Mouse (Mus musculus) liver, postnatal 0 days (tissue): Measurements from ENCODE around the gene Cks1b. TPM values are rescaled to one million over a fixed set of nuclear protein-coding genes. Genes with fewer than 3 reads are reported as not detected.

Experiments used
- ATAC-seq: fragments of 200-750 bp; cut with Nextera tagmentation; 2 replicates; pipeline ENCODE4 v1.8.0; 2017; ENCODE audit warnings: mild to moderate bottlenecking, moderate library complexity
- DNase-seq: peaks from one replicate; pipeline ENCODE4 v3.0.0-alpha.2; 2016
- H3K27ac ChIP-seq: fragments of 300-500 bp; sonication (generic); 2 replicates; pipeline ENCODE4 v1.5.1; 2014; ENCODE audit warnings: antibody characterized with exemption, moderate library complexity, mild to moderate bottlenecking, low read depth
- H3K27me3 ChIP-seq: fragments of 300-500 bp; sonication (generic); 2 replicates; pipeline ENCODE4 v1.6.1; 2014; ENCODE audit warnings: low read length, control low read depth, mixed read lengths; ENCODE audit not compliant: insufficient read depth
- H3K36me3 ChIP-seq: fragments of 300-500 bp; sonication (generic); replicated peaks from 2 replicates; pipeline ENCODE4 v1.6.1; 2014; ENCODE audit warnings: mild to moderate bottlenecking, control low read depth, low read length, moderate library complexity, mixed read lengths; ENCODE audit not compliant: insufficient read depth
- H3K4me1 ChIP-seq: fragments of 300-500 bp; sonication (generic); 2 replicates; pipeline ENCODE4 v1.6.1; 2014; ENCODE audit warnings: antibody characterized with exemption, mild to moderate bottlenecking, control low read depth; ENCODE audit not compliant: insufficient read depth
- H3K4me2 ChIP-seq: fragments of 300-500 bp; sonication (generic); 2 replicates; pipeline ENCODE4 v1.6.1; 2014; ENCODE audit warnings: low read depth, mild to moderate bottlenecking, low read length, moderate library complexity, mixed read lengths
- H3K4me3 ChIP-seq: fragments of 300-500 bp; sonication (generic); 2 replicates; pipeline ENCODE4 v1.5.1; 2014; ENCODE audit warnings: low read depth, low read length
- H3K9ac ChIP-seq: fragments of 300-500 bp; sonication (generic); replicated peaks from 2 replicates; pipeline ENCODE4 v1.6.1; 2014; ENCODE audit warnings: mild to moderate bottlenecking, moderate library complexity
- H3K9me3 ChIP-seq: fragments of 300-500 bp; sonication (generic); 2 replicates; pipeline ENCODE4 v1.6.1; 2016; ENCODE audit warnings: mild to moderate bottlenecking, control low read depth, low read length, mixed read lengths
- CTCF ChIP-seq: sonication (generic); IDR thresholded peaks from 2 replicates; pipeline ENCODE4 v1.5.1; 2016; ENCODE audit warnings: antibody characterized with exemption, low read depth
- EP300 ChIP-seq: IDR thresholded peaks from 2 replicates; pipeline ENCODE4 v1.6.1; 2016; ENCODE audit warnings: antibody characterized with exemption, low read depth, mild to moderate bottlenecking
- WGBS: fragments of 180-500 bp; shearing (Covaris S2); extraction: QIAGEN DNeasy Blood & Tissue Kit; methylation state at CpG from one replicate; pipeline ENCODE4 v1.1.7; 2014; ENCODE audit not compliant: insufficient replicate concordance; 5-methylcytosine and 5-hydroxymethylcytosine counted together
- polyA plus RNA-seq: library from polyadenylated mRNA; unstranded; fragments of >200 nt; fragmentation: Nextera tagmentation; extraction: Ambion mirVana; gene quantifications from 2 replicates; pipeline ENCODE4 v1.2.1, GENCODE M21; 2015

Cks1b gene
- polyA plus RNA-seq, 1 experiment from 2014 or later: 141 TPM

GRCm38 (mm10) chr3:89425876-89426275 lies 7.7 kb upstream of the Cks1b start:
- WGBS: 59% methylated on average over 4 of the region's 4 CpGs
- DNase-seq (no peak), ATAC-seq (no peak)
- Histone ChIP-seq H3K9me3 (no peaks in the 10 kb centered on the region), H3K4me2 (peak overlapping the region; percentile 34), H3K9ac (no peak overlapping the region), H3K36me3 (peaks cover 37% of the 10 kb centered on the region), H3K27ac (no peak overlapping the region), H3K4me1 (peaks cover 42% of the 10 kb centered on the region), H3K4me3 (no peak overlapping the region), H3K27me3 (no peaks in the 10 kb centered on the region)
- TF ChIP-seq EP300 (peak; percentile 83), CTCF (no peak)

GRCm38 (mm10) chr3:89425141-89425525 lies 7.0 kb upstream of the Cks1b start:
- WGBS: 72% methylated on average over 5 of the region's 5 CpGs
- Histone ChIP-seq H3K4me1 (peaks cover 48% of the 10 kb centered on the region), H3K27ac (no peak overlapping the region), H3K4me3 (no peak overlapping the region), H3K9me3 (no peaks in the 10 kb centered on the region), H3K27me3 (no peaks in the 10 kb centered on the region), H3K9ac (no peak overlapping the region), H3K36me3 (peaks cover 37% of the 10 kb centered on the region), H3K4me2 (no peak overlapping the region)
- no peak for TF ChIP-seq CTCF
- TF ChIP-seq EP300: no peak
- ATAC-seq: no peak
- DNase-seq: no peak

- Histone ChIP-seq H3K36me3 (peaks cover 37% of the 10 kb centered on the region), H3K9ac (no peak overlapping the region), H3K4me2 (peak overlapping the region; percentile 13; the same call in 1 of the 2 replicates), H3K9me3 (no peaks in the 10 kb centered on the region), H3K27ac (no peak overlapping the region; the same call in 1 of the 2 replicates), H3K27me3 (no peaks in the 10 kb centered on the region), H3K4me1 (peaks cover 49% of the 10 kb centered on the region), H3K4me3 (no peak overlapping the region)
- 80% methylated on average over 5 of the region's 5 CpGs for whole genome bisulfite sequencing
- no peak for ATAC-seq
- no peak for DNase-seq
- TF ChIP-seq CTCF: no peak
- TF ChIP-seq EP300: no peak
Measured at GRCm38 (mm10) chr3:89424416-89425140, 6.4 kb upstream of the Cks1b start.

GRCm38 (mm10) chr3:89422556-89423205 lies 4.5 kb upstream of the Cks1b start:
- peaks cover 37% of the 10 kb centered on the region for H3K36me3 ChIP-seq
- no peaks in the 10 kb centered on the region for H3K9me3 ChIP-seq
- 48% methylated on average over 6 of the region's 6 CpGs for WGBS
- H3K27me3 ChIP-seq: no peaks in the 10 kb centered on the region
- DNase-seq (no peak), ATAC-seq (no peak)
- no peak overlapping the region for H3K4me3 ChIP-seq
- peak overlapping the region; percentile 96 for H3K4me2 ChIP-seq
- peak overlapping the region; percentile 11; the same call in 1 of the 2 replicates for H3K27ac ChIP-seq
- TF ChIP-seq CTCF (no peak), EP300 (no peak)
- H3K9ac ChIP-seq: peak overlapping the region; percentile 9; the same call in 1 of the 2 replicates
- H3K4me1 ChIP-seq: peaks cover 50% of the 10 kb centered on the region

GRCm38 (mm10) chr3:89421810-89422473 lies 3.8 kb upstream of the Cks1b start:
- peak overlapping the region; percentile 46 for H3K9ac ChIP-seq
- TF ChIP-seq EP300 (no peak), CTCF (no peak)
- H3K4me1 ChIP-seq: peaks cover 57% of the 10 kb centered on the region
- H3K4me3 ChIP-seq: peak overlapping the region; percentile 67
- 31% methylated on average over 22 of the region's 22 CpGs for WGBS
- no peak for ATAC-seq
- H3K36me3 ChIP-seq: peaks cover 31% of the 10 kb centered on the region
- DNase-seq: peak; percentile 24
- peak overlapping the region; percentile 96 for H3K4me2 ChIP-seq
- H3K27ac ChIP-seq: peak overlapping the region; percentile 75
- H3K9me3 ChIP-seq: no peaks in the 10 kb centered on the region
- H3K27me3 ChIP-seq: no peaks in the 10 kb centered on the region
